Mouse (Mus musculus) small intestine, adult 2 months (tissue): Measurements from ENCODE around the gene Hoxb5.

Source experiments
- CTCF ChIP-seq: fragments of 200-500 bp; IDR thresholded peaks from 2 replicates; pipeline ENCODE4 v1.5.1; 2012; ENCODE audit warnings: low read depth, mild to moderate bottlenecking, control low read depth, inconsistent platforms, low read length, moderate library complexity, mixed read lengths; ENCODE audit not compliant: insufficient replicate concordance, insufficient read length; ENCODE audit errors: extremely low read depth
- POLR2A ChIP-seq: fragments of 200-500 bp; IDR thresholded peaks from 2 replicates; pipeline ENCODE4 v1.6.1; 2012; ENCODE audit warnings: low read depth, mild to moderate bottlenecking, control low read depth, inconsistent platforms, low read length, moderate library complexity

DNA sequence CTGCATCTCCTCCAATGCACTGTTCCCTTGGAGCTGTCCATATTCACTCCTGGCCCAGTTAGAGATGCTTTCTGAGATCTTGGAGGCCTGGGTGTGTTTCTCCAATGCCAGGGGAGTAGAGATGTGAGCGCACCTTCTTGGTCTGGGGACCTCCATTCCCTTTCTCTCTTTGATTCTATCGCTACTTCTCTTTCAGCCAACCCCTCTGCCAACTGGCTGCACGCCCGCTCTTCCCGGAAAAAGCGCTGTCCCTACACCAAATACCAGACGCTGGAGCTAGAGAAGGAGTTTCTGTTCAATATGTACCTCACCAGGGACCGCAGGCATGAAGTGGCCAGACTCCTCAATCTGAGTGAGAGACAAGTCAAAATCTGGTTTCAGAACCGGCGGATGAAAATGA, 28.7 kb upstream of the Hoxb5 start:
- TF ChIP-seq CTCF (no peak), POLR2A (no peak)
